Mouse (Mus musculus) hindbrain, embryonic 11.5 days (tissue): ENCODE measurements around the gene Dnmbp. TPM values are rescaled to one million over a fixed set of nuclear protein-coding genes. Genes with fewer than 3 reads are reported as not detected.

ENCODE experiments used
- ATAC-seq: fragments of 200-750 bp; cut with Nextera tagmentation; 2 replicates; pipeline ENCODE4 v1.8.0; 2017; ENCODE audit warnings: mild to moderate bottlenecking, moderate TSS enrichment, moderate library complexity; ENCODE audit not compliant: low FRiP score
- DNase-seq: peaks from one replicate; pipeline ENCODE4 v3.0.0-alpha.2; 2015; ENCODE audit warnings: low spot score
- H3K27ac ChIP-seq: fragments of 300-500 bp; sonication (generic); 2 replicates; pipeline ENCODE4 v1.5.1; 2014; ENCODE audit warnings: mild to moderate bottlenecking, low read depth, low read length
- H3K27me3 ChIP-seq: fragments of 300-500 bp; sonication (generic); 2 replicates; pipeline ENCODE4 v1.6.1; 2014; ENCODE audit warnings: mild to moderate bottlenecking, low read length, moderate library complexity, mixed read lengths; ENCODE audit not compliant: control insufficient read depth, insufficient read depth
- H3K36me3 ChIP-seq: fragments of 300-500 bp; sonication (generic); 2 replicates; pipeline ENCODE4 v1.6.1; 2014; ENCODE audit warnings: mild to moderate bottlenecking, low read length, moderate library complexity, mixed read lengths; ENCODE audit not compliant: control insufficient read depth, insufficient read depth
- H3K4me1 ChIP-seq: fragments of 300-500 bp; sonication (generic); replicated peaks from 2 replicates; pipeline ENCODE4 v1.6.1; 2014; ENCODE audit warnings: low read length, mixed read lengths; ENCODE audit not compliant: control insufficient read depth, insufficient read depth
- H3K4me2 ChIP-seq: fragments of 300-500 bp; sonication (generic); replicated peaks from 2 replicates; pipeline ENCODE4 v1.6.1; 2014; ENCODE audit warnings: mild to moderate bottlenecking, low read depth, low read length
- H3K4me3 ChIP-seq: fragments of 300-500 bp; sonication (generic); 2 replicates; pipeline ENCODE4 v1.5.1; 2014; ENCODE audit warnings: low read depth, low read length
- H3K9ac ChIP-seq: fragments of 300-500 bp; sonication (generic); 2 replicates; pipeline ENCODE4 v1.6.1; 2014; ENCODE audit warnings: low read depth, low read length
- H3K9me3 ChIP-seq: fragments of 300-500 bp; sonication (generic); 2 replicates; pipeline ENCODE4 v1.6.1; 2016; ENCODE audit warnings: low read length; ENCODE audit not compliant: control insufficient read depth
- WGBS: fragments of 180-500 bp; shearing (Covaris S2); extraction: QIAGEN DNeasy Blood & Tissue Kit; methylation state at CpG from one replicate; pipeline ENCODE4 v1.1.7; 2014; 5-methylcytosine and 5-hydroxymethylcytosine counted together
- polyA plus RNA-seq: library from polyadenylated mRNA; unstranded; fragments of >200 nt; fragmentation: Nextera tagmentation; extraction: Ambion mirVana; gene quantifications from 2 replicates; pipeline ENCODE4 v1.2.1, GENCODE M21; 2014

Dnmbp gene
- polyA plus RNA-seq, 1 experiment from 2014 or later, result 13.5 TPM

GRCm38 (mm10) chr19:43870418-43870817 lies 69.6 kb downstream of the Dnmbp start:
- Histone ChIP-seq H3K27ac (no peak overlapping the region), H3K4me3 (no peak overlapping the region), H3K9ac (no peak overlapping the region), H3K4me2 (no peak overlapping the region), H3K4me1 (no peaks in the 10 kb centered on the region), H3K27me3 (no peaks in the 10 kb centered on the region), H3K36me3 (peaks cover 8% of the 10 kb centered on the region; the same call in 1 of the 2 replicates), H3K9me3 (no peaks in the 10 kb centered on the region)
- no peak for ATAC-seq
- no peak for DNase-seq
- 97% methylated on average over 4 of the region's 4 CpGs for WGBS

- Histone ChIP-seq H3K27me3 (no peaks in the 10 kb centered on the region), H3K9ac (no peak overlapping the region), H3K9me3 (no peaks in the 10 kb centered on the region), H3K4me3 (no peak overlapping the region), H3K4me1 (no peaks in the 10 kb centered on the region), H3K36me3 (peaks cover 18% of the 10 kb centered on the region; the same call in 1 of the 2 replicates), H3K4me2 (no peak overlapping the region), H3K27ac (no peak overlapping the region)
- 89% methylated on average over 6 of the region's 6 CpGs for WGBS
- no peak for DNase-seq
- no peak for ATAC-seq
Observed at GRCm38 (mm10) chr19:43857347-43857746, 82.6 kb downstream of the Dnmbp start.

DNA sequence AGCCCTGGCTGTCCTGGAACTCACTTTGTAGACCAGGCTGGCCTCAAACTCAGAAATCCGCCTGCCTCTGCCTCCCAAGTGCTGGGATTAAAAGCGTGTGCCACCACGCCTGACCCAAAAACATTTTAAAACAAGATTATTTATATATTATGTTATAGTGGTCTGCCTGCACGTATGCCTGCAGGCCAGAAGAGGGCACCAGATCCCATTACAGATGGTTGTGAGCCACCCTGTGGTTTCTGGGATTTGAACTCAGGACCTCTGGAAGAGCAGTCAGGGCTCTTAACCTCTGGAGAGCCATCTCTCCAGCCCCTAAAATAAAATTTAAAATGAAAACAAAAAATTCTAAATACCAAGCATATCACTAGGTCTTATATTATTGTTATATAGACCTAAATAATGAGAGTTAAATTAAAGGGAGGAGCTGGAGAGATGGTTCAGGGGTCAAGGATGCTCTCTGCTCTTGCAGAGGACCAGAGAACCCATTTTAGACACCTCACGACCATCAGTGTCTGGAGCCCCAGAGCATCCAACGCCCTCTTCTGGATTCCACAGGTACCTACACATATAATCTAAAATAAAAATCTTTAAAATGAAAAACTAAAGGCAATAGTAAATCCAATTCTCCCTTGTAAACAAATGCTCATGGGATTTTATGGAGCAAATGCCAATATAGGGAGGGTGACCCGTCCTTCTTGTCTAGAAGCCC lies 87.0 kb downstream of the Dnmbp start:
- H3K4me2 ChIP-seq, result no peak overlapping the region
- no peak overlapping the region for H3K4me3 ChIP-seq
- DNase-seq (no peak), ATAC-seq (no peak)
- H3K27me3 ChIP-seq, result no peaks in the 10 kb centered on the region
- H3K9ac ChIP-seq, result no peak overlapping the region
- no peak overlapping the region for H3K27ac ChIP-seq
- H3K9me3 ChIP-seq, result no peaks in the 10 kb centered on the region
- no peaks in the 10 kb centered on the region for H3K4me1 ChIP-seq
- peaks cover 15% of the 10 kb centered on the region for H3K36me3 ChIP-seq
- 83% methylated on average over 7 of the region's 7 CpGs for WGBS

DNA sequence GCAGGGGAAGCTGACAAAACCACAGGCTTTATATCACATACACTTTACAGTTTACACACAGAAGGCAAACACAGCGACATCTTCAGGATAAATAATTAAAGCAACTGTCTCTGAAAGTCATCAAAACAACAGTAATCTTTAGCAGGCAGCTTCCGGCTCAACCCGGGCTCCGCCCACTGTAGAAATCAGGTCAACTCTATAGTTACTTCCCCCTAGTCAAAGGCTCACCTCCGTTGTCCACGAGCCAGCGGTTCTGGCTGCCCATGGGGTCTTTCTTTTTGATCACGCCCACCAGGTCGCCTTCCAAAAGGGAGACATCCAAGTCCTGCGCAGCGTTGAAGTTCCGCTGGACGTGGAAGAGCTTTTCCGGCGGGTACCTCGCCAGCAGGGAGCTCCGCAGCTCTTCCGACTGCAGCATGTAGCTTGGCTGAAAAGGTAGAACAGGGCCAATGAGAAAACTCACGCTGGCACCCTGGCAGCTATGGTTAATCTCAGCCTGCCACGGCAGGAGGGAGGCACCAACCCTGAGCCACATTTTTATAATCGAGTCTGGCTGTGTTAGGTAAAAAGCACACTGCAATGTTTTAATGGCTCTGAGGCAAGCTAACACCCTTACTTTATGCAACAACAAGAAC lies 87.9 kb downstream of the Dnmbp start:
- Histone ChIP-seq H3K27me3 (no peaks in the 10 kb centered on the region), H3K9me3 (no peaks in the 10 kb centered on the region), H3K27ac (no peak overlapping the region), H3K4me2 (no peak overlapping the region), H3K4me1 (no peaks in the 10 kb centered on the region), H3K9ac (no peak overlapping the region), H3K4me3 (no peak overlapping the region), H3K36me3 (peaks cover 22% of the 10 kb centered on the region)
- DNase-seq (no peak), ATAC-seq (no peak)
- WGBS, result 85% methylated on average over 21 of the region's 21 CpGs

- peaks cover 23% of the 10 kb centered on the region for H3K36me3 ChIP-seq
- 93% methylated on average over 11 of the region's 11 CpGs for WGBS
Observed at GRCm38 (mm10) chr19:43850026-43850425, 90.0 kb downstream of the Dnmbp start.

DNA sequence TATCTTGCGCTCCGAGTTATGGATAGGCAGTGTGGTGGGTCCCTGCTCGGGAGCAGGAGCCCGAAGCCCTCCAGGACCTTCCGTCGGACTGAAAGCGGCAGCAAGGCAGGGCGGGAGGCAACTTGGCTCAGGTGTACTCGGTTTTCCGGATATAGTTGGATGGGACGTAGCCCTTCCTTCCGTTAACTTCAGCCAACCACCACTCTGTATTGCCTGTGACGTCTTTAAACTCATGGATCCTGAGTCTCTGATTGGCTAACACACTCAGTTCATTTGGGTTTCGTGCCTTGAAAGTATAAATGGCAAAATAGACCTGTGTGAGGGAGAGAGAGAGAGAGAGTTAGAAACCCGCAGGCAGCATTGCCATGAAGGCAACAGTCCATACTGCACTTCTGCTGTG lies 92.0 kb downstream of the Dnmbp start:
- DNase-seq (no peak), ATAC-seq (no peak)
- Histone ChIP-seq H3K9me3 (no peaks in the 10 kb centered on the region), H3K4me3 (no peak overlapping the region), H3K4me2 (no peak overlapping the region), H3K27ac (no peak overlapping the region), H3K36me3 (peaks cover 13% of the 10 kb centered on the region), H3K9ac (no peak overlapping the region), H3K27me3 (no peaks in the 10 kb centered on the region), H3K4me1 (no peaks in the 10 kb centered on the region)
- 94% methylated on average over 15 of the region's 15 CpGs for WGBS

More at GRCm38 (mm10) chr19:43850026-43850425, 90.0 kb downstream of the Dnmbp start:
- Histone ChIP-seq H3K9ac (no peak overlapping the region), H3K4me1 (no peaks in the 10 kb centered on the region), H3K4me2 (no peak overlapping the region), H3K4me3 (no peak overlapping the region), H3K27me3 (no peaks in the 10 kb centered on the region), H3K9me3 (no peaks in the 10 kb centered on the region), H3K27ac (no peak overlapping the region)
- no peak for ATAC-seq
- no peak for DNase-seq

DNA sequence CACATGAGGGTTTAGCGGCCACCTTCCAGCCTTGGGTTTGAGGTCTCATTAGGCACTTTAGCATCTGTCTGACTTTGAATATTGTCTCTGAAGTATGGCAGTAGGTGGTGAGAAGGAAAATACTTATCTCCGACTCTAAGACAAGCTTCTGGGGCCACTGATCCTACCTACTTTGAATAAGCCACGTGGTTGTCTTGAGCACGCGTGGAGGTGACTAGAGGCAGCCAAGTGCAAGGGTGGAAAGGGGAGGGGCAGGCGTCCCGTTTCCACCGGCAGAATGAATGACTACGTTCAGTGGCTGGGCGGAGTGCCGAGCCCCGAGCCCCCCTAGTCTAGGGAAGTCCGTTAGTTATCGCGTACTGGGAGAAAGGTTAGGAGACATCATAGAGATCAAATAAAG lies 92.9 kb downstream of the Dnmbp start:
- H3K9ac ChIP-seq, result no peak overlapping the region
- H3K4me1 ChIP-seq, result no peaks in the 10 kb centered on the region
- H3K27ac ChIP-seq, result no peak overlapping the region
- H3K9me3 ChIP-seq, result no peaks in the 10 kb centered on the region
- H3K4me3 ChIP-seq, result no peak overlapping the region
- no peak for ATAC-seq
- H3K36me3 ChIP-seq, result peaks cover 13% of the 10 kb centered on the region
- no peaks in the 10 kb centered on the region for H3K27me3 ChIP-seq
- H3K4me2 ChIP-seq, result no peak overlapping the region
- DNase-seq, result no peak
- 93% methylated on average over 15 of the region's 15 CpGs for WGBS

- Histone ChIP-seq H3K36me3 (peaks cover 13% of the 10 kb centered on the region), H3K27ac (no peak overlapping the region), H3K27me3 (no peaks in the 10 kb centered on the region), H3K4me1 (no peaks in the 10 kb centered on the region), H3K9me3 (no peaks in the 10 kb centered on the region), H3K9ac (no peak overlapping the region), H3K4me2 (no peak overlapping the region), H3K4me3 (no peak overlapping the region)
- no peak for DNase-seq
- WGBS, result 63% methylated on average over 7 of the region's 7 CpGs
- no peak for ATAC-seq
Observed at GRCm38 (mm10) chr19:43845331-43845908, 94.6 kb downstream of the Dnmbp start.

- H3K9ac ChIP-seq, result no peak overlapping the region
- no peak overlapping the region for H3K4me2 ChIP-seq
- H3K4me3 ChIP-seq, result no peak overlapping the region
- H3K4me1 ChIP-seq, result no peaks in the 10 kb centered on the region
- WGBS, result 80% methylated on average over 9 of the region's 9 CpGs
- peaks cover 8% of the 10 kb centered on the region for H3K36me3 ChIP-seq
- H3K27me3 ChIP-seq, result no peaks in the 10 kb centered on the region
- DNase-seq (no peak), ATAC-seq (no peak)
- no peak overlapping the region for H3K27ac ChIP-seq
- no peaks in the 10 kb centered on the region for H3K9me3 ChIP-seq
Observed at GRCm38 (mm10) chr19:43843184-43843583, 96.8 kb downstream of the Dnmbp start.
